Mouse (Mus musculus): Measurements from ENCODE around the gene Dgat2. TPM values are rescaled to one million over a fixed set of nuclear protein-coding genes. Genes with fewer than 3 reads are reported as not detected.

The Dgat2 gene
- polyA plus RNA-seq, 1 experiment from 2014 or later: 194 TPM

- H3K4me3 ChIP-seq (ENCODE audit: low read depth, low read length): no peak overlapping the region
- 49% methylated on average over 10 of the region's 10 CpGs for WGBS (ENCODE audit: insufficient replicate concordance)
- no peak overlapping the region; the same call in 1 of the 2 replicates for H3K27ac ChIP-seq (ENCODE audit: low read length)
- H3K27me3 ChIP-seq (ENCODE audit: control insufficient read depth, insufficient read depth, low read depth, low read length): no peaks in the 10 kb centered on the region
- H3K9me3 ChIP-seq (replicated peaks; ENCODE audit: control insufficient read depth, low read length): no peaks in the 10 kb centered on the region
- H3K36me3 ChIP-seq (ENCODE audit: control insufficient read depth, insufficient read depth): no peaks in the 10 kb centered on the region; the same call in 1 of the 2 replicates
- H3K9ac ChIP-seq (ENCODE audit: low read depth, low read length): no peak overlapping the region
- peaks cover 31% of the 10 kb centered on the region for H3K4me1 ChIP-seq (ENCODE audit: control insufficient read depth, low read depth, low read length)
- H3K4me2 ChIP-seq (ENCODE audit: low read depth, low read length): no peak overlapping the region
- no peak for ATAC-seq (ENCODE audit: low read depth)
Measured at GRCm38 (mm10) chr7:99171730-99172463, 10.6 kb downstream of the Dgat2 start.

- Histone ChIP-seq H3K4me1 (ENCODE audit: control insufficient read depth, low read depth, low read length) (peaks cover 33% of the 10 kb centered on the region), H3K9me3 (replicated peaks; ENCODE audit: control insufficient read depth, low read length) (no peaks in the 10 kb centered on the region), H3K9ac (ENCODE audit: low read depth, low read length) (no peak overlapping the region), H3K36me3 (ENCODE audit: control insufficient read depth, insufficient read depth) (no peaks in the 10 kb centered on the region; the same call in 1 of the 2 replicates), H3K4me2 (ENCODE audit: low read depth, low read length) (no peak overlapping the region), H3K4me3 (ENCODE audit: low read depth, low read length) (no peak overlapping the region), H3K27ac (ENCODE audit: low read length) (peak overlapping the region; percentile 72), H3K27me3 (ENCODE audit: control insufficient read depth, insufficient read depth, low read depth, low read length) (no peaks in the 10 kb centered on the region)
- 72% methylated on average over 6 of the region's 6 CpGs for WGBS (ENCODE audit: insufficient replicate concordance)
- ATAC-seq (ENCODE audit: low read depth): no peak
Measured at GRCm38 (mm10) chr7:99170519-99170918, 12.0 kb downstream of the Dgat2 start.

GRCm38 (mm10) chr7:99169717-99170403, 12.7 kb downstream of the Dgat2 start:
- Histone ChIP-seq H3K9ac (ENCODE audit: low read depth, low read length) (no peak overlapping the region), H3K4me3 (ENCODE audit: low read depth, low read length) (no peak overlapping the region), H3K4me1 (ENCODE audit: control insufficient read depth, low read depth, low read length) (peaks cover 35% of the 10 kb centered on the region), H3K36me3 (ENCODE audit: control insufficient read depth, insufficient read depth) (no peaks in the 10 kb centered on the region; the same call in 1 of the 2 replicates), H3K27ac (ENCODE audit: low read length) (peak overlapping the region; percentile 73), H3K27me3 (ENCODE audit: control insufficient read depth, insufficient read depth, low read depth, low read length) (no peaks in the 10 kb centered on the region), H3K9me3 (replicated peaks; ENCODE audit: control insufficient read depth, low read length) (no peaks in the 10 kb centered on the region), H3K4me2 (ENCODE audit: low read depth, low read length) (no peak overlapping the region)
- WGBS (ENCODE audit: insufficient replicate concordance): 53% methylated on average over 9 of the region's 9 CpGs
- ATAC-seq (ENCODE audit: low read depth): no peak

- Histone ChIP-seq H3K27ac (ENCODE audit: low read length) (peak overlapping the region; percentile 73), H3K4me2 (ENCODE audit: low read depth, low read length) (no peak overlapping the region), H3K9me3 (replicated peaks; ENCODE audit: control insufficient read depth, low read length) (no peaks in the 10 kb centered on the region), H3K9ac (ENCODE audit: low read depth, low read length) (no peak overlapping the region), H3K4me3 (ENCODE audit: low read depth, low read length) (no peak overlapping the region), H3K36me3 (ENCODE audit: control insufficient read depth, insufficient read depth) (no peaks in the 10 kb centered on the region; the same call in 1 of the 2 replicates), H3K27me3 (ENCODE audit: control insufficient read depth, insufficient read depth, low read depth, low read length) (no peaks in the 10 kb centered on the region), H3K4me1 (ENCODE audit: control insufficient read depth, low read depth, low read length) (peaks cover 35% of the 10 kb centered on the region)
- WGBS (ENCODE audit: insufficient replicate concordance): 62% methylated on average over 6 of the region's 6 CpGs
- ATAC-seq (ENCODE audit: low read depth): no peak
Measured at GRCm38 (mm10) chr7:99168756-99169155, 13.8 kb downstream of the Dgat2 start.

- H3K27me3 ChIP-seq (ENCODE audit: control insufficient read depth, insufficient read depth, low read depth, low read length): no peaks in the 10 kb centered on the region
- H3K9ac ChIP-seq (ENCODE audit: low read depth, low read length): no peak overlapping the region
- H3K9me3 ChIP-seq (replicated peaks; ENCODE audit: control insufficient read depth, low read length): no peaks in the 10 kb centered on the region
- H3K4me2 ChIP-seq (ENCODE audit: low read depth, low read length): no peak overlapping the region
- 37% methylated on average over 5 of the region's 5 CpGs for WGBS (ENCODE audit: insufficient replicate concordance)
- H3K27ac ChIP-seq (ENCODE audit: low read length): peak overlapping the region; percentile 73
- peak; percentile 88 for ATAC-seq (ENCODE audit: low read depth)
- peaks cover 35% of the 10 kb centered on the region for H3K4me1 ChIP-seq (ENCODE audit: control insufficient read depth, low read depth, low read length)
- H3K4me3 ChIP-seq (ENCODE audit: low read depth, low read length): no peak overlapping the region
- no peaks in the 10 kb centered on the region; the same call in 1 of the 2 replicates for H3K36me3 ChIP-seq (ENCODE audit: control insufficient read depth, insufficient read depth)
Measured at GRCm38 (mm10) chr7:99167939-99168338, 14.6 kb downstream of the Dgat2 start.

GRCm38 (mm10) chr7:99166159-99166558, 16.4 kb downstream of the Dgat2 start:
- ATAC-seq (ENCODE audit: low read depth): no peak
- H3K9ac ChIP-seq (ENCODE audit: low read depth, low read length): no peak overlapping the region
- WGBS (ENCODE audit: insufficient replicate concordance): 57% methylated on average over 8 of the region's 8 CpGs
- no peak overlapping the region for H3K4me3 ChIP-seq (ENCODE audit: low read depth, low read length)
- H3K36me3 ChIP-seq (ENCODE audit: control insufficient read depth, insufficient read depth): no peaks in the 10 kb centered on the region; the same call in 1 of the 2 replicates
- no peaks in the 10 kb centered on the region for H3K9me3 ChIP-seq (replicated peaks; ENCODE audit: control insufficient read depth, low read length)
- no peak overlapping the region for H3K27ac ChIP-seq (ENCODE audit: low read length)
- H3K4me2 ChIP-seq (ENCODE audit: low read depth, low read length): no peak overlapping the region
- peaks cover 31% of the 10 kb centered on the region for H3K4me1 ChIP-seq (ENCODE audit: control insufficient read depth, low read depth, low read length)
- H3K27me3 ChIP-seq (ENCODE audit: control insufficient read depth, insufficient read depth, low read depth, low read length): no peaks in the 10 kb centered on the region

GRCm38 (mm10) chr7:99164873-99165410, 17.6 kb downstream of the Dgat2 start:
- WGBS (ENCODE audit: insufficient replicate concordance): 73% methylated on average over 7 of the region's 7 CpGs
- no peak for ATAC-seq (ENCODE audit: low read depth)
- H3K27ac ChIP-seq (ENCODE audit: low read length): no peak overlapping the region
- no peaks in the 10 kb centered on the region for H3K9me3 ChIP-seq (replicated peaks; ENCODE audit: control insufficient read depth, low read length)
- H3K9ac ChIP-seq (ENCODE audit: low read depth, low read length): no peak overlapping the region
- no peak overlapping the region for H3K4me3 ChIP-seq (ENCODE audit: low read depth, low read length)
- H3K4me1 ChIP-seq (ENCODE audit: control insufficient read depth, low read depth, low read length): peaks cover 33% of the 10 kb centered on the region
- no peaks in the 10 kb centered on the region for H3K27me3 ChIP-seq (ENCODE audit: control insufficient read depth, insufficient read depth, low read depth, low read length)
- no peak overlapping the region for H3K4me2 ChIP-seq (ENCODE audit: low read depth, low read length)
- H3K36me3 ChIP-seq (ENCODE audit: control insufficient read depth, insufficient read depth): no peaks in the 10 kb centered on the region; the same call in 1 of the 2 replicates

GRCm38 (mm10) chr7:99162462-99162861, 20.1 kb downstream of the Dgat2 start:
- no peaks in the 10 kb centered on the region for H3K27me3 ChIP-seq (ENCODE audit: control insufficient read depth, insufficient read depth, low read depth, low read length)
- no peak overlapping the region for H3K4me2 ChIP-seq (ENCODE audit: low read depth, low read length)
- no peak overlapping the region for H3K27ac ChIP-seq (ENCODE audit: low read length)
- no peaks in the 10 kb centered on the region for H3K9me3 ChIP-seq (replicated peaks; ENCODE audit: control insufficient read depth, low read length)
- no peaks in the 10 kb centered on the region; the same call in 1 of the 2 replicates for H3K36me3 ChIP-seq (ENCODE audit: control insufficient read depth, insufficient read depth)
- no peak overlapping the region for H3K9ac ChIP-seq (ENCODE audit: low read depth, low read length)
- peaks cover 22% of the 10 kb centered on the region for H3K4me1 ChIP-seq (ENCODE audit: control insufficient read depth, low read depth, low read length)
- no peak overlapping the region for H3K4me3 ChIP-seq (ENCODE audit: low read depth, low read length)
- ATAC-seq (ENCODE audit: low read depth): no peak
- 75% methylated on average over 7 of the region's 7 CpGs for WGBS (ENCODE audit: insufficient replicate concordance)

- Histone ChIP-seq H3K27ac (ENCODE audit: low read length) (peak overlapping the region; percentile 42), H3K27me3 (ENCODE audit: control insufficient read depth, insufficient read depth, low read depth, low read length) (no peaks in the 10 kb centered on the region), H3K36me3 (ENCODE audit: control insufficient read depth, insufficient read depth) (no peaks in the 10 kb centered on the region; the same call in 1 of the 2 replicates), H3K4me3 (ENCODE audit: low read depth, low read length) (no peak overlapping the region), H3K9me3 (replicated peaks; ENCODE audit: control insufficient read depth, low read length) (no peaks in the 10 kb centered on the region), H3K9ac (ENCODE audit: low read depth, low read length) (no peak overlapping the region), H3K4me2 (ENCODE audit: low read depth, low read length) (no peak overlapping the region), H3K4me1 (ENCODE audit: control insufficient read depth, low read depth, low read length) (peaks cover 22% of the 10 kb centered on the region)
- WGBS (ENCODE audit: insufficient replicate concordance): 68% methylated on average over 11 of the region's 11 CpGs
- ATAC-seq (ENCODE audit: low read depth): no peak
Measured at GRCm38 (mm10) chr7:99161961-99162360, 20.6 kb downstream of the Dgat2 start.

Measured in liver, embryonic 16.5 days (tissue).